Mouse (Mus musculus) heart, embryonic 11.5 days (tissue): ENCODE data around the gene Sema4c. TPM values are rescaled to one million over a fixed set of nuclear protein-coding genes. Genes with fewer than 3 reads are reported as not detected.

Experiments used
- ATAC-seq: fragments of 200-750 bp; cut with Nextera tagmentation; replicated peaks from 2 replicates; pipeline ENCODE4 v1.8.0; 2017; ENCODE audit warnings: moderate library complexity; ENCODE audit not compliant: insufficient number of reproducible peaks, low FRiP score, low TSS enrichment
- H3K27ac ChIP-seq: fragments of 300-500 bp; sonication (generic); 2 replicates; pipeline ENCODE4 v1.5.1; 2014; ENCODE audit warnings: mild to moderate bottlenecking, low read depth, low read length
- H3K27me3 ChIP-seq: fragments of 300-500 bp; sonication (generic); 2 replicates; pipeline ENCODE4 v1.6.1; 2014; ENCODE audit warnings: mild to moderate bottlenecking, low read length, mixed read lengths; ENCODE audit not compliant: control insufficient read depth, insufficient read depth
- H3K36me3 ChIP-seq: fragments of 300-500 bp; sonication (generic); 2 replicates; pipeline ENCODE4 v1.6.1; 2014; ENCODE audit warnings: mild to moderate bottlenecking, low read length, moderate library complexity, mixed read lengths; ENCODE audit not compliant: control insufficient read depth, insufficient read depth
- H3K4me1 ChIP-seq: fragments of 300-500 bp; sonication (generic); 2 replicates; pipeline ENCODE4 v1.6.1; 2014; ENCODE audit warnings: low read length; ENCODE audit not compliant: control insufficient read depth, insufficient read depth
- H3K4me2 ChIP-seq: fragments of 300-500 bp; sonication (generic); 2 replicates; pipeline ENCODE4 v1.6.1; 2014; ENCODE audit warnings: mild to moderate bottlenecking, moderate library complexity
- H3K4me3 ChIP-seq: fragments of 300-500 bp; sonication (generic); 2 replicates; pipeline ENCODE4 v1.5.1; 2014; ENCODE audit warnings: low read depth, low read length
- H3K9ac ChIP-seq: fragments of 300-500 bp; sonication (generic); 2 replicates; pipeline ENCODE4 v1.6.1; 2014; ENCODE audit warnings: mild to moderate bottlenecking, low read depth, low read length, moderate library complexity
- H3K9me3 ChIP-seq: fragments of 300-500 bp; sonication (generic); replicated peaks from 2 replicates; pipeline ENCODE4 v1.6.1; 2016; ENCODE audit warnings: low read length; ENCODE audit not compliant: control insufficient read depth
- WGBS: fragments of 180-500 bp; shearing (Covaris S2); extraction: QIAGEN DNeasy Blood & Tissue Kit; methylation state at CpG from one replicate; pipeline ENCODE4 v1.1.7; 2014; ENCODE audit not compliant: insufficient replicate concordance; 5-methylcytosine and 5-hydroxymethylcytosine counted together
- polyA plus RNA-seq: library from polyadenylated mRNA; unstranded; fragments of >200 nt; fragmentation: Nextera tagmentation; extraction: Ambion mirVana; gene quantifications from 2 replicates; pipeline ENCODE4 v1.2.1, GENCODE M21; 2014

The Sema4c gene
- polyA plus RNA-seq, 1 experiment from 2014 or later, result 2.1 TPM

GRCm38 (mm10) chr1:36522210-36522609, 35.9 kb downstream of the Sema4c start:
- no peak for ATAC-seq
- Histone ChIP-seq H3K4me2 (no peak overlapping the region), H3K4me1 (peaks cover 3% of the 10 kb centered on the region; the same call in 1 of the 2 replicates), H3K9me3 (no peaks in the 10 kb centered on the region), H3K9ac (no peak overlapping the region), H3K27ac (no peak overlapping the region), H3K27me3 (no peaks in the 10 kb centered on the region), H3K4me3 (no peak overlapping the region), H3K36me3 (peaks cover 28% of the 10 kb centered on the region)
- WGBS, result 91% methylated on average over 7 of the region's 7 CpGs

- H3K27me3 ChIP-seq, result no peaks in the 10 kb centered on the region
- H3K4me3 ChIP-seq, result no peak overlapping the region
- no peak for ATAC-seq
- no peak overlapping the region for H3K9ac ChIP-seq
- H3K9me3 ChIP-seq, result no peaks in the 10 kb centered on the region
- 74% methylated on average over 11 of the region's 11 CpGs for WGBS
- H3K27ac ChIP-seq, result no peak overlapping the region
- H3K4me1 ChIP-seq, result peaks cover 6% of the 10 kb centered on the region
- peaks cover 22% of the 10 kb centered on the region for H3K36me3 ChIP-seq
- H3K4me2 ChIP-seq, result no peak overlapping the region
Measured at GRCm38 (mm10) chr1:36519626-36520025, 38.5 kb downstream of the Sema4c start.

GRCm38 (mm10) chr1:36518259-36518658, 39.9 kb downstream of the Sema4c start:
- 88% methylated on average over 3 of the region's 3 CpGs for WGBS
- Histone ChIP-seq H3K36me3 (peaks cover 18% of the 10 kb centered on the region), H3K4me1 (peaks cover 9% of the 10 kb centered on the region), H3K27ac (no peak overlapping the region), H3K9me3 (no peaks in the 10 kb centered on the region), H3K4me3 (no peak overlapping the region), H3K4me2 (no peak overlapping the region), H3K9ac (no peak overlapping the region), H3K27me3 (no peaks in the 10 kb centered on the region)
- no peak for ATAC-seq

DNA sequence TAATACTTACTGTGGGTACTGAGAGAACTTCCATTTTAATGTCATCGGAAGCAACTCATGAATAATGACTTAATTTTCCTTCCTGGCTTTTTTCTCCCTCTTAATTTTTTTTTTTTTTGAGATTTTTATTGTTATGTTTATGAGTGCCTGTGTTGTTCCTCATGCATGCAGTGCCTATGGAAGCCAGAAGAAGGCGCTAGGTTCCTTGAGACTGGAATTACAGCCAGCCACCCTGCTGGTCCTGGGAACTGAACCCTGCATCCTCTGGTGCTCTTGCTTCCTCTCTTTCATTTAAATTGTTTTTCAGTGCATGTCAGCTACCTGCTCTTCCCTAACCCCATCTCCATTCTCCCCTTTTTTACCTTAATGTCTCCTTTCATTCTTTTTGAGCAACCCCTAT, 44.4 kb downstream of the Sema4c start:
- peak overlapping the region; percentile 98 for H3K4me3 ChIP-seq
- WGBS, result 47% methylated on average over 2 of the region's 2 CpGs
- H3K27me3 ChIP-seq, result no peaks in the 10 kb centered on the region
- ATAC-seq, result no peak
- H3K9ac ChIP-seq, result no peak overlapping the region
- H3K9me3 ChIP-seq, result no peaks in the 10 kb centered on the region
- no peak overlapping the region for H3K27ac ChIP-seq
- peaks cover 13% of the 10 kb centered on the region for H3K4me1 ChIP-seq
- H3K36me3 ChIP-seq, result no peaks in the 10 kb centered on the region
- peak overlapping the region; percentile 97 for H3K4me2 ChIP-seq

DNA sequence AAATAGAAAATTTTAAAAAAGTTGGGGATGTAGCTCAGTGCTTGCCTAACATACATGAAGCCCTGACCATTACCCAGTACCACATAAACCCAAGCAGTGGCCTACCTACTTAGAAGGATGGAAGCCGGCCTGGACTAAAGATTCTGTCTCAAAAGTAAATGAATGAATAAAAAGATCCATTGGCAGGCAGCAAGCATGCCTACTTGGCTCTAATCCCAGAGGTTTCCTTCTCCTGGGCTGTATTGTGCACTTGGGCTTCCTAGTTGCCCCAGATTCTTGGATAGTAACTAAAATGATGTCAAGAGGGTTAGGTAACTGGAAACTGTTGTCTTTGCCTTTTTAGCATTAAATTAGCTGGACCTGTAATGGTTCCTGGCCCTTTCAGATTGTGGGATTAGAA, 44.8 kb downstream of the Sema4c start:
- peaks cover 12% of the 10 kb centered on the region for H3K4me1 ChIP-seq
- ATAC-seq, result no peak
- H3K9me3 ChIP-seq, result no peaks in the 10 kb centered on the region
- peak overlapping the region; percentile 90; the same call in 1 of the 2 replicates for H3K9ac ChIP-seq
- H3K4me3 ChIP-seq, result peak overlapping the region; percentile 98
- 15% methylated on average over 1 of the region's 1 CpGs for WGBS
- no peaks in the 10 kb centered on the region for H3K27me3 ChIP-seq
- no peaks in the 10 kb centered on the region for H3K36me3 ChIP-seq
- H3K4me2 ChIP-seq, result peak overlapping the region; percentile 97
- H3K27ac ChIP-seq, result no peak overlapping the region

GRCm38 (mm10) chr1:36512966-36513280, 45.2 kb downstream of the Sema4c start:
- peak overlapping the region; percentile 97 for H3K4me2 ChIP-seq
- H3K4me3 ChIP-seq, result peak overlapping the region; percentile 98
- H3K27ac ChIP-seq, result peak overlapping the region; percentile 99
- no peaks in the 10 kb centered on the region for H3K27me3 ChIP-seq
- no peaks in the 10 kb centered on the region for H3K36me3 ChIP-seq
- WGBS, result under 1% methylated on average over 16 of the region's 16 CpGs
- peak overlapping the region; percentile 90 for H3K9ac ChIP-seq
- ATAC-seq, result no peak
- peaks cover 10% of the 10 kb centered on the region for H3K4me1 ChIP-seq
- no peaks in the 10 kb centered on the region for H3K9me3 ChIP-seq

DNA sequence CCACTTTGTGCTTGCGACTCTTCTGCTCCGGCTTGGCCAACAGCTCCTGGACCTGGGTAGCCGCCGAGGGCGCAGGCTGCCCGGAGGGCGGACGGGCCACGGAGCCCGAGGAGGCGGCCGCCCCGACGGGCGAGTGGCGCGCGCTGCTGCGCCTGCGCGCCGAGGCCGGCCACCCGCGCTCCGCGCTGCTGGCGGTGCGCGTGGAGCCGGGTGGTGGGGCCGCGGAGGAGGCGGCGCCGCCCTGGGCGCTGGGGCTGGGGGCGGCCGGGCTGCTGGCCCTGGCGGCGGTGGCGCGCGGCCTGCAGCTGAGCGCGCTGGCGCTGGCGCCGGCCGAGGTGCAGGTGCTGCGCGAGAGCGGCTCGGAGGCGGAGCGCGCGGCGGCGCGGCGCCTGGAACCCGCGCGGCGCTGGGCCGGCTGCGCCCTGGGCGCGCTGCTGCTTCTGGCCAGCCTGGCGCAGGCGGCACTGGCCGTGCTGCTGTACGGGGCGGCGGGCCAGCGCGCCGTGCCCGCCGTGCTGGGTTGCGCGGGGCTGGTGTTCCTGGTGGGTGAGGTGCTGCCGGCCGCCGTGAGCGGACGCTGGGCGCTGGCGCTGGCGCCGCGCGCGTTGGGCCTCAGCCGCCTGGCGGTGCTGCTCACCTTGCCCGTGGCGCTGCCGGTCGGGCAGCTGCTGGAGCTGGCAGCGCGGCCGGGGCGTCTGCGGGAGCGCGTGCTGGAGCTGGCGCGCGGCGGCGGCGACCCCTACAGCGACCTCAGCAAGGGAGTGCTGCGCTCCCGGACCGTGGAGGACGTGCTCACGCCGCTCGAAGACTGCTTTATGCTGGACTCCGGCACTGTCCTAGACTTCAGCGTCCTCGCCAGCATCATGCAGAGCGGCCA, 45.8 kb downstream of the Sema4c start:
- Histone ChIP-seq H3K9ac (peak overlapping the region; percentile 90), H3K27ac (peak overlapping the region; percentile 99), H3K4me2 (peak overlapping the region; percentile 97), H3K4me1 (peaks cover 10% of the 10 kb centered on the region), H3K27me3 (no peaks in the 10 kb centered on the region), H3K9me3 (no peaks in the 10 kb centered on the region), H3K36me3 (no peaks in the 10 kb centered on the region), H3K4me3 (peak overlapping the region; percentile 98)
- ATAC-seq, result peak; percentile 60; the same call in 1 of the 2 replicates
- WGBS, result under 1% methylated on average over 77 of the region's 126 CpGs

DNA sequence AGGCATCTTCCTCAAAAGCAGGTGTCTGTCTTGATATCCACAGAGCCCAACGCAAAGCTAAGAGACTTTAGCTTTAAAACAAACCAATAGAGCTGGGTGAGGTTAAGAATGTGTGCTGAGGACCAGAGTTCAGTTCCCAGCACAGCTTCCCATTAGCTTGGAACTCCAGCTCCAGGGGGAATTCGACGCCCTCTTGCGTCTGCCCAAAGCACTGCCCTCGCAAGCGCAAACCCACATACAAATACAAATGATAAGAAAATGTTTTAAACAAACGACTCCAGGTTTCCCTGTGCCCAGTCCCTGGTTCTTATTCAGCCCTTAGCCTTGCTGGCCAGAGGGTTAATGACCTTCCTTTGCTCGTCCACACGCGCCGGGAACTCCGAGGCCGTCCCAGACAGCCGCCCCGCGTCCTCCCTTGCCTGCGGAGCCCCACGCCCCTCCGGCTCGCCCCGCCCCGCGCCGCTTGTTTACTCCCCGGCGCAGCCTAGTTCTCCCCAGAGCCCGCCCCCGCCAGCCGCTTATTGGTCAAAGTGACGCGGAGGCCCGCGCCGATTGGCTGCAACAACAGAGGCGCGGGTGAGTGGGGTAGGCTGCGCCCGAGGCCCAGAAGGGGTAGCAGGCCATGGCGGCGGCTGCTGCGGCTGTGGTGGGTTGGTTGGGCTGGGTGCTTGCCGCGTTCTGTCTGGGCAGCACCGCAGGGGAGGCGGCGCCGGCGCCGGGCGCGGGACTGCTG, 46.7 kb downstream of the Sema4c start, which contains the start of gene Cnnm3:
Cnnm3 (plus strand) TSS at position 579 of the 733 bp plus-strand sequence.
- H3K4me2 ChIP-seq, result peak within 1 kb of the TSS; percentile 97
- peak within 1 kb of the TSS; percentile 99 for H3K27ac ChIP-seq
- WGBS, result 1% methylated on average over 48 of the region's 51 CpGs
- peaks cover 10% of the 10 kb centered on the region for H3K4me1 ChIP-seq
- peak within 1 kb of the TSS; percentile 90 for H3K9ac ChIP-seq
- H3K4me3 ChIP-seq, result peak within 1 kb of the TSS; percentile 98
- no peaks in the 10 kb centered on the region for H3K9me3 ChIP-seq
- H3K27me3 ChIP-seq, result no peaks in the 10 kb centered on the region
- no peaks in the 10 kb centered on the region for H3K36me3 ChIP-seq
- peak; percentile 98 for ATAC-seq
